Mouse (Mus musculus) neural tube, embryonic 14.5 days (tissue): ENCODE results near the gene Gm47429. TPM values are rescaled to one million over a fixed set of nuclear protein-coding genes. Genes with fewer than 3 reads are reported as not detected.
"Not testable (repeated sequence)": the region's sequence is repeated elsewhere in the genome, so short reads cannot be mapped to it uniquely, and the experiment has no call there.

Experiments used
- ATAC-seq: fragments of 200-750 bp; cut with Nextera tagmentation; 2 replicates; pipeline ENCODE4 v1.8.0; 2017; ENCODE audit warnings: low read depth, mild to moderate bottlenecking, moderate TSS enrichment, moderate library complexity
- H3K27ac ChIP-seq: fragments of 300-500 bp; sonication (generic); 2 replicates; pipeline ENCODE4 v1.5.1; 2014; ENCODE audit warnings: low read depth, mild to moderate bottlenecking, control low read depth, low read length, moderate library complexity, mixed read lengths
- H3K27me3 ChIP-seq: fragments of 300-500 bp; sonication (generic); 2 replicates; pipeline ENCODE4 v1.6.1; 2014; ENCODE audit warnings: low read length; ENCODE audit not compliant: control insufficient read depth, insufficient read depth
- H3K36me3 ChIP-seq: fragments of 300-500 bp; sonication (generic); 2 replicates; pipeline ENCODE4 v1.6.1; 2014; ENCODE audit warnings: low read length, mixed read lengths; ENCODE audit not compliant: control insufficient read depth, insufficient read depth
- H3K4me1 ChIP-seq: fragments of 300-500 bp; sonication (generic); 2 replicates; pipeline ENCODE4 v1.6.1; 2014; ENCODE audit warnings: low read length; ENCODE audit not compliant: control insufficient read depth, insufficient read depth
- H3K4me2 ChIP-seq: fragments of 300-500 bp; sonication (generic); 2 replicates; pipeline ENCODE4 v1.6.1; 2014; ENCODE audit warnings: mild to moderate bottlenecking, low read depth, low read length, control low read depth
- H3K4me3 ChIP-seq: fragments of 300-500 bp; sonication (generic); 2 replicates; pipeline ENCODE4 v1.5.1; 2014; ENCODE audit warnings: low read depth, low read length, control low read depth, mixed read lengths
- H3K9ac ChIP-seq: fragments of 300-500 bp; sonication (generic); replicated peaks from 2 replicates; pipeline ENCODE4 v1.6.1; 2014; ENCODE audit warnings: low read depth, mild to moderate bottlenecking, control low read depth, low read length, mixed read lengths
- H3K9me3 ChIP-seq: fragments of 300-500 bp; sonication (generic); 2 replicates; pipeline ENCODE4 v1.6.1; 2016; ENCODE audit warnings: low read length; ENCODE audit not compliant: control insufficient read depth
- WGBS: fragments of 180-500 bp; shearing (Covaris S2); extraction: QIAGEN DNeasy Blood & Tissue Kit; methylation state at CpG from one replicate; pipeline ENCODE4 v1.1.7; 2014; 5-methylcytosine and 5-hydroxymethylcytosine counted together
- polyA plus RNA-seq: library from polyadenylated mRNA; unstranded; fragments of >200 nt; fragmentation: Nextera tagmentation; extraction: Ambion mirVana; gene quantifications from 2 replicates; pipeline ENCODE4 v1.2.1, GENCODE M21; 2014

Gene Gm47429
- polyA plus RNA-seq: not detected in 2 replicates

- no peak within 1 kb of the TSS for H3K4me2 ChIP-seq
- no peak within 1 kb of the TSS for H3K27ac ChIP-seq
- H3K9me3 ChIP-seq: no peaks in the 10 kb centered on the region
- ATAC-seq: no peak
- H3K4me3 ChIP-seq: no peak within 1 kb of the TSS
- 85% methylated on average over 2 of the region's 2 CpGs for WGBS
- no peaks in the 10 kb centered on the region for H3K36me3 ChIP-seq
- no peaks in the 10 kb centered on the region for H3K27me3 ChIP-seq
- H3K9ac ChIP-seq: no peak within 1 kb of the TSS
- H3K4me1 ChIP-seq: no peaks in the 10 kb centered on the region
These were observed at the start of gene Gm47429 for GRCm38 (mm10) chr13:50443812-50444211. Gene Gm47429, minus strand, starts transcription at chr13:50443912.

- H3K4me3 ChIP-seq, H3K9ac ChIP-seq, H3K4me1 ChIP-seq, ATAC-seq, H3K27ac ChIP-seq, H3K4me2 ChIP-seq, H3K36me3 ChIP-seq, H3K9me3 ChIP-seq, H3K27me3 ChIP-seq: not testable (repeated sequence)
These were observed 44.8 kb upstream of the Gm47429 start for GRCm38 (mm10) chr13:50488510-50488909.

- no peak for ATAC-seq
- no peak within 1 kb of the TSS for H3K9ac ChIP-seq
- no peaks in the 10 kb centered on the region for H3K4me1 ChIP-seq
- H3K27me3 ChIP-seq: no peaks in the 10 kb centered on the region
- WGBS: 85% methylated on average over 4 of the region's 4 CpGs
- no peaks in the 10 kb centered on the region for H3K36me3 ChIP-seq
- no peaks in the 10 kb centered on the region for H3K9me3 ChIP-seq
- no peak within 1 kb of the TSS for H3K4me2 ChIP-seq
- H3K4me3 ChIP-seq: no peak within 1 kb of the TSS
- no peak within 1 kb of the TSS for H3K27ac ChIP-seq
These were observed 23.3 kb upstream of the Gm47429 start, which contains the start of gene Nutm2 for GRCm38 (mm10) chr13:50467007-50467406. Gene Nutm2, plus strand, starts transcription at chr13:50467307.

- Histone ChIP-seq H3K36me3 (no peaks in the 10 kb centered on the region), H3K27me3 (no peaks in the 10 kb centered on the region), H3K27ac (no peak overlapping the region), H3K4me1 (no peaks in the 10 kb centered on the region), H3K9me3 (no peaks in the 10 kb centered on the region), H3K4me2 (peak overlapping the region; percentile 42), H3K9ac (peak overlapping the region; percentile 39; the same call in 1 of the 2 replicates), H3K4me3 (0 out of 2 replicates have a peak overlapping the region, but pooled peaks have one; percentile 13)
- ATAC-seq: peak; percentile 66
- WGBS: 47% methylated on average over 27 of the region's 27 CpGs
These were observed 21.2 kb upstream of the Gm47429 start for GRCm38 (mm10) chr13:50464621-50465562.

- not testable (repeated sequence) for H3K27ac ChIP-seq, H3K27me3 ChIP-seq, H3K9ac ChIP-seq, H3K4me3 ChIP-seq, H3K36me3 ChIP-seq, ATAC-seq, H3K4me1 ChIP-seq, H3K4me2 ChIP-seq, H3K9me3 ChIP-seq
- WGBS: 66% methylated on average over 2 of the region's 2 CpGs
These were observed 16.7 kb upstream of the Gm47429 start for GRCm38 (mm10) chr13:50460433-50460832.

GRCm38 (mm10) chr13:50453426-50453825 is 9.7 kb upstream of the Gm47429 start:
- ATAC-seq: no peak
- no peak overlapping the region for H3K4me2 ChIP-seq
- H3K27me3 ChIP-seq: no peaks in the 10 kb centered on the region
- H3K4me1 ChIP-seq: no peaks in the 10 kb centered on the region
- no peak overlapping the region for H3K4me3 ChIP-seq
- 43% methylated on average over 4 of the region's 4 CpGs for WGBS
- no peaks in the 10 kb centered on the region for H3K36me3 ChIP-seq
- H3K27ac ChIP-seq: no peak overlapping the region
- H3K9me3 ChIP-seq: no peaks in the 10 kb centered on the region
- H3K9ac ChIP-seq: no peak overlapping the region

- not testable (repeated sequence) for H3K4me1 ChIP-seq, ATAC-seq, H3K9me3 ChIP-seq, H3K4me3 ChIP-seq, H3K9ac ChIP-seq, H3K36me3 ChIP-seq, H3K4me2 ChIP-seq, H3K27ac ChIP-seq, H3K27me3 ChIP-seq
- 78% methylated on average over 9 of the region's 9 CpGs for WGBS
These were observed 8.6 kb upstream of the Gm47429 start for GRCm38 (mm10) chr13:50452266-50452665.

- Histone ChIP-seq H3K27me3 (no peaks in the 10 kb centered on the region), H3K9ac (no peak overlapping the region)
These were observed 1.5 kb upstream of the Gm47429 start for GRCm38 (mm10) chr13:50445261-50445660.

GRCm38 (mm10) chr13:50426686-50427085 is 17.0 kb downstream of the Gm47429 start:
- Histone ChIP-seq H3K27me3 (no peaks in the 10 kb centered on the region), H3K9me3 (no peaks in the 10 kb centered on the region), H3K36me3 (peaks cover 49% of the 10 kb centered on the region), H3K4me1 (no peaks in the 10 kb centered on the region), H3K9ac (no peak overlapping the region), H3K4me3 (no peak overlapping the region), H3K4me2 (no peak overlapping the region), H3K27ac (no peak overlapping the region)
- 91% methylated on average over 4 of the region's 4 CpGs for WGBS
- no peak for ATAC-seq

More at GRCm38 (mm10) chr13:50445261-50445660, 1.5 kb upstream of the Gm47429 start:
- Histone ChIP-seq H3K4me1 (no peaks in the 10 kb centered on the region), H3K4me2 (no peak overlapping the region), H3K9me3 (no peaks in the 10 kb centered on the region), H3K4me3 (no peak overlapping the region), H3K36me3 (no peaks in the 10 kb centered on the region), H3K27ac (no peak overlapping the region)
- ATAC-seq: no peak
- WGBS: 57% methylated on average over 4 of the region's 4 CpGs
